ENCODE assay signal across 9 mouse cellular contexts in genomic region chr10:41931962-41932361, GRCm38 (mm10).
DNase-seq lines count a peak whose midpoint lies in the region; TF ChIP-seq lines count a peak whose summit lies in the region.
"Had no signal": no experiment of that assay in that cellular context is flagged by ENCODE, and none has a peak within 500 bp of the region (broad histone marks: within the 10 kb centered on the region; RNA-seq: fewer than 3 reads in every experiment).

No protein-coding gene starts in this region.

- peak; percentile 59 for DNase-seq in retina, postnatal 1 day
- no peak for DNase-seq in retina, embryonic 14.5 days (ENCODE audit: low spot score)
- peak; percentile 62 to 63 for DNase-seq in frontal cortex, postnatal 10 days (ENCODE audit: low spot score in 2 of 2)
- DNase-seq in left cerebral cortex, adult 2 months (ENCODE audit: extremely low spot score in 1 of 2, low spot score in 2 of 2) = peak; percentile 68 to 76
- peak; percentile 91 for DNase-seq in telencephalon, adult 2 months (ENCODE audit: low read depth, low spot score)
- no peak for DNase-seq in urinary bladder, adult 2 months (ENCODE audit: low spot score)
- no peak for DNase-seq in adrenal gland, postnatal 14 days
- no peak for DNase-seq in T-cell, adult 2 months (ENCODE audit: low spot score)

- H3K4me3 ChIP-seq in left cerebral cortex, adult 2 months = no peak overlapping the region
- H3K4me3 ChIP-seq: limb, embryonic 15.5 days had no signal

- intact Hi-C loops in left cerebral cortex, adult 2 months (cut with DNase I) = loop anchor here (1.0 to 2.0 kb wide), 2 partner anchors 44 to 111 kb away; no protein-coding TSS in a partner anchor

- no peak for TF ChIP-seq CTCF in left cerebral cortex, adult 2 months (IDR thresholded peaks at IDR 0.05)

- H3K27ac ChIP-seq in left cerebral cortex, adult 2 months = peak overlapping the region; percentile 63
- H3K27ac ChIP-seq: limb, embryonic 15.5 days had no signal

Comparison
In these comparisons a context has a peak if more than half of its experiments do, and no peak if none do; other contexts are left out.
1. DNase-seq: peak in retina, postnatal 1 day (single experiment), frontal cortex, postnatal 10 days (2 of 2), left cerebral cortex, adult 2 months (2 of 2) and telencephalon, adult 2 months (single experiment); none in retina, embryonic 14.5 days (single experiment), urinary bladder, adult 2 months (single experiment), adrenal gland, postnatal 14 days (single experiment) and T-cell, adult 2 months (single experiment).